Mouse (Mus musculus): ENCODE results near the gene Ptma. TPM values are rescaled to one million over a fixed set of nuclear protein-coding genes. Genes with fewer than 3 reads are reported as not detected.
A peak's percentile ranks its signal among the peaks of the same experiment; 100 is the strongest.

Gene Ptma
- polyA plus RNA-seq, 1 experiment from 2014 or later: 1,165 TPM

DNA sequence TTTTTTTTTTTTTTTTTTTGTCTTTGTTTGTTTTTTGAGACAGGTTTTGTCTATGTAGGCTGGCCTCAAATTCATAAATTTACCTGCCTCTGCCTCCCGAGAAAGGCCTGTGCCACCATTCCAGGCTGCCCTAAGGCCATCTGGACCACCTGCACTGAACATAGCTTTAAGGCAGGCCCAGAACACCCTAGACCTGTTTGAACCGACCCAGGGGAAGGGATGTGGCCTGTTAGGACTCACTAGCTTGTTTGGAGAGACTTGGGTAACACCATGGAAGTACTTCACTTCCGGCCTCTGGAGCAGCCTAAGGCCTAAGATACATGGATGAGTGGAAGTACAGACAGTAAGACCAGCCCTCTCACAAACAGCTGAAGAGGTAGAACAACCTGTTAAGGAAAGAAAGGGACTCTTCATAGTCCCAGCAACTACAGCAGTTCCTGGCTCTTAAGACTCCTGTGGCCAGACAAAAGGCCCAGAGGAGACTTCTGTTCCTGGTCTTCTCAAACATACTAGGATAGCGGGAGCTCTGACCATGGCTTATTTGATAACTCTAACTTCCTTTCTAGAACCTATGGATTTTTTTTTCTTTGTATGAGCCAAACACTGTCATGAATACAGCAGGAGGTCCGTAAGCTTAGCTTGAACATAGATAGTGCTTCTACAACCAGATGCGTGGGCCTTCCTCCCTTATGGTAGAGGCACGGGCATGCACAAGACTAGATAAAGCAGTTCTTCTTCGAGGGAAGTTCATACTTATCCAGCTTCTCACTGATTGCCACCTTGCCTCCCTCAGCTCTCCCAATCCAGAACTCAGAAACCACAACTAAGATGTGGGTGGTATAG, 2.5 kb upstream of the Ptma start:
- Histone ChIP-seq H3K36me3 (ENCODE audit: control insufficient read depth, insufficient read depth, low read length) (no peaks in the 10 kb centered on the region), H3K9ac (ENCODE audit: low read depth, low read length) (peak overlapping the region; percentile 55), H3K4me3 (ENCODE audit: low read length) (no peak overlapping the region), H3K4me1 (ENCODE audit: control insufficient read depth, insufficient read depth, low read depth, low read length) (peaks cover 15% of the 10 kb centered on the region), H3K27ac (ENCODE audit: low read depth, low read length) (peak overlapping the region; percentile 97), H3K9me3 (ENCODE audit: control insufficient read depth, low read length) (no peaks in the 10 kb centered on the region), H3K27me3 (replicated peaks; ENCODE audit: control insufficient read depth, insufficient read depth, low read length) (no peaks in the 10 kb centered on the region), H3K4me2 (ENCODE audit: low read length) (peak overlapping the region; percentile 91)
- no peak for ATAC-seq
- 92% methylated on average over 8 of the region's 8 CpGs for WGBS

DNA sequence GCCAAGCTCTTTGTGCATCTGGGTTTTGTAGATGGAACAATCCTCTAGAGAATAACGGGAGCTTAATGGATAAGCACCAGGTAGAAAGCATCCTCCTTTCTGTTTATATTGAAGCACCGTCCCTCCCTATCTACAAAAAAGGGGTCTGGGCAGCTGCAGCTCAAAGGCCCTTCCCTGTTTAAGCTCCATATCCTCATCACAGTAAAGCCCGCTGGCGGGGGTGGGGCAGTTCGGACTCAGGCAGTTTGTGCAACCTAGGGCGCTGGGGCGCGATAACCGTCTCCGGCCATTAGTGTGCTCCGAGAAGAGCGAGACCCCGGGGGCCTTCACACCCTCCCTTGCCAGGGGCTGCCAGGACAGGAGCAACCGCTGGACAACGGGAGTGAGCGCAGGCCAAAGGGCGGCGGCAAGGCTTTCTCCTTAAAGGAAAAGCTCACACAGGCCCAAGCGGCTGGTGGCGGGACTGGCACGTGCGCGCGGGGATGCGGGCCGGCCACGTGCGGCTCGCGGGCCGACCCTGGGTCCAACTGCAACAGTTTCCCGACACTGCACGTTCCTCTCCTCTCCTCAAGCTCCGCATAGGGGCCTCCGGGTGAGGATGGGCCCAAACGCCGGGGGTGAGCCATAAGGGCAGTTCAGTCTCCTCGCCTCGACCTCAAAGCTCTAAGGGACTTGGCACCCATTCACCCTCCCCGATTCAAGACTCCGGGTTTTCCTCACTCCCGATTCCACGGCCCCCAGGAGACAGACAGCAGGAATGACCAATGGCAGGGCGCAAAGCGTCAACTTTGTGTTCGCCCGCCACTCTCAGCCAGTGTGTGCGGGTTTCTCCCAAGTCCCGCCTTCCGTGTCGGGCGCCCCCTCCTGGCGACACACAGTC, 1.7 kb upstream of the Ptma start:
- H3K4me3 ChIP-seq (ENCODE audit: low read length): peak overlapping the region; percentile 96
- H3K4me2 ChIP-seq (ENCODE audit: low read length): peak overlapping the region; percentile 91
- 2% methylated on average over 36 of the region's 53 CpGs for WGBS
- no peaks in the 10 kb centered on the region for H3K36me3 ChIP-seq (ENCODE audit: control insufficient read depth, insufficient read depth, low read length)
- peaks cover 24% of the 10 kb centered on the region for H3K4me1 ChIP-seq (ENCODE audit: control insufficient read depth, insufficient read depth, low read depth, low read length)
- no peaks in the 10 kb centered on the region for H3K27me3 ChIP-seq (replicated peaks; ENCODE audit: control insufficient read depth, insufficient read depth, low read length)
- H3K9ac ChIP-seq (ENCODE audit: low read depth, low read length): peak overlapping the region; percentile 72
- no peaks in the 10 kb centered on the region for H3K9me3 ChIP-seq (ENCODE audit: control insufficient read depth, low read length)
- peak overlapping the region; percentile 97 for H3K27ac ChIP-seq (ENCODE audit: low read depth, low read length)
- peak; percentile 75 for ATAC-seq

GRCm38 (mm10) chr1:86525499-86526115, 919 bp upstream of the Ptma start:
- under 1% methylated on average over 44 of the region's 44 CpGs for WGBS
- peak; percentile 18 for ATAC-seq
- peak overlapping the region; percentile 91 for H3K4me2 ChIP-seq (ENCODE audit: low read length)

DNA sequence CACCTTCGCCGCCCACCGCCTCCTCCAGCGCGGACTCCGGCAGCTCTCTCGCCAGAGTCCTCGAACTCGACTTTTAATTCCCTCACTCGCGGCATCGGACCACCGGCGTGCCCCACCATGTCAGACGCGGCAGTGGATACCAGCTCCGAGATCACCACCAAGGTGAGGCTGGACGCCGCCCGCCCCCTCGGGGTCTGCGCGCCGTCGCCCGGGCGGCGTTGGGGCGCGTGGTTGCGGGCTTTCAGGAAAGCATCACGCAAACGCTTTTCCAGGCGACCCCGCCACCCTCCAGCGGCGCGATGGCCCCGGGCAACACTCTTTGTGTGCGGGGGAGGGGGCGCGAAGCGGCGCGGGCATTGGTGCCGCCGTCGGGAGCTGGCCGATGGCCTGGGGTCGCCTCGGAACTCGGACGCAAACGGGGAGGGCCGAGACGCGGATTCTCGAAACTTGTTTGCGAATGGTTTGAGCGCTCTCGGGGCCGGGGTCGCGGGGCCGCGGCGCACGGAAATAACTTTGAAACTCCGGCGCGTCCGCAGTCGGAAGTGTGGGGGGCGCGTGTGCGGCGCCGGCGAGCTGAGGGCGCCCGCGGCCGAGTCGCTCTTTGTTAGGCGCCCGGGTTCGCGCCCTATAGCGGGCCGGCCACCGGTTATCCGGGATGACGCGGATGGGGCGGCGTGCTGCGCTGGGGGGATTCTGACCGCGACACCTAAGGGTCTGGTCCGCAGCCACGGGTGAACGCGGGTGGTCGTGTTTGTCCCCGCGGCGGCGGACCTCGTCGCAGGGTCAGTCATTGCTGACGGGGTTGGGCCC, 468 bp downstream of the Ptma start:
- no peaks in the 10 kb centered on the region for H3K27me3 ChIP-seq (replicated peaks; ENCODE audit: control insufficient read depth, insufficient read depth, low read length)
- ATAC-seq: peak; percentile 6
- H3K27ac ChIP-seq (ENCODE audit: low read depth, low read length): peak overlapping the region; percentile 96
- peaks cover 7% of the 10 kb centered on the region for H3K36me3 ChIP-seq (ENCODE audit: control insufficient read depth, insufficient read depth, low read length)
- H3K9me3 ChIP-seq (ENCODE audit: control insufficient read depth, low read length): no peaks in the 10 kb centered on the region
- peak overlapping the region; percentile 99 for H3K9ac ChIP-seq (ENCODE audit: low read depth, low read length)
- peak overlapping the region; percentile 95; the same call in 1 of the 2 replicates for H3K4me2 ChIP-seq (ENCODE audit: low read length)
- H3K4me1 ChIP-seq (ENCODE audit: control insufficient read depth, insufficient read depth, low read depth, low read length): peaks cover 37% of the 10 kb centered on the region
- H3K4me3 ChIP-seq (ENCODE audit: low read length): peak overlapping the region; percentile 96
- under 1% methylated on average over 108 of the region's 111 CpGs for WGBS

More at GRCm38 (mm10) chr1:86525499-86526115, 919 bp upstream of the Ptma start:
- H3K9ac ChIP-seq (ENCODE audit: low read depth, low read length): peak overlapping the region; percentile 72
- peaks cover 24% of the 10 kb centered on the region for H3K4me1 ChIP-seq (ENCODE audit: control insufficient read depth, insufficient read depth, low read depth, low read length)
- H3K4me3 ChIP-seq (ENCODE audit: low read length): peak overlapping the region; percentile 96
- H3K27ac ChIP-seq (ENCODE audit: low read depth, low read length): peak overlapping the region; percentile 97
- H3K36me3 ChIP-seq (ENCODE audit: control insufficient read depth, insufficient read depth, low read length): peaks cover under 1% of the 10 kb centered on the region; the same call in 1 of the 2 replicates
- H3K9me3 ChIP-seq (ENCODE audit: control insufficient read depth, low read length): no peaks in the 10 kb centered on the region
- H3K27me3 ChIP-seq (replicated peaks; ENCODE audit: control insufficient read depth, insufficient read depth, low read length): no peaks in the 10 kb centered on the region

GRCm38 (mm10) chr1:86527599-86528486, 1.3 kb downstream of the Ptma start:
- ATAC-seq: no peak
- Histone ChIP-seq H3K4me1 (ENCODE audit: control insufficient read depth, insufficient read depth, low read depth, low read length) (peaks cover 38% of the 10 kb centered on the region), H3K27ac (ENCODE audit: low read depth, low read length) (peak overlapping the region; percentile 96)

GRCm38 (mm10) chr1:86528571-86529180, 2.1 kb downstream of the Ptma start:
- Histone ChIP-seq H3K4me3 (ENCODE audit: low read length) (peak overlapping the region; percentile 96), H3K36me3 (ENCODE audit: control insufficient read depth, insufficient read depth, low read length) (peaks cover 7% of the 10 kb centered on the region), H3K9me3 (ENCODE audit: control insufficient read depth, low read length) (no peaks in the 10 kb centered on the region), H3K4me2 (ENCODE audit: low read length) (peak overlapping the region; percentile 95), H3K9ac (ENCODE audit: low read depth, low read length) (peak overlapping the region; percentile 99), H3K4me1 (ENCODE audit: control insufficient read depth, insufficient read depth, low read depth, low read length) (peaks cover 38% of the 10 kb centered on the region), H3K27me3 (replicated peaks; ENCODE audit: control insufficient read depth, insufficient read depth, low read length) (no peaks in the 10 kb centered on the region), H3K27ac (ENCODE audit: low read depth, low read length) (peak overlapping the region; percentile 96)
- 0% methylated on average over 14 of the region's 15 CpGs for WGBS
- ATAC-seq: no peak

More at GRCm38 (mm10) chr1:86527599-86528486, 1.3 kb downstream of the Ptma start:
- Histone ChIP-seq H3K9ac (ENCODE audit: low read depth, low read length) (peak overlapping the region; percentile 99), H3K27me3 (replicated peaks; ENCODE audit: control insufficient read depth, insufficient read depth, low read length) (no peaks in the 10 kb centered on the region), H3K9me3 (ENCODE audit: control insufficient read depth, low read length) (no peaks in the 10 kb centered on the region), H3K36me3 (ENCODE audit: control insufficient read depth, insufficient read depth, low read length) (peaks cover 7% of the 10 kb centered on the region), H3K4me3 (ENCODE audit: low read length) (peak overlapping the region; percentile 96), H3K4me2 (ENCODE audit: low read length) (peak overlapping the region; percentile 95)
- under 1% methylated on average over 81 of the region's 89 CpGs for WGBS

DNA sequence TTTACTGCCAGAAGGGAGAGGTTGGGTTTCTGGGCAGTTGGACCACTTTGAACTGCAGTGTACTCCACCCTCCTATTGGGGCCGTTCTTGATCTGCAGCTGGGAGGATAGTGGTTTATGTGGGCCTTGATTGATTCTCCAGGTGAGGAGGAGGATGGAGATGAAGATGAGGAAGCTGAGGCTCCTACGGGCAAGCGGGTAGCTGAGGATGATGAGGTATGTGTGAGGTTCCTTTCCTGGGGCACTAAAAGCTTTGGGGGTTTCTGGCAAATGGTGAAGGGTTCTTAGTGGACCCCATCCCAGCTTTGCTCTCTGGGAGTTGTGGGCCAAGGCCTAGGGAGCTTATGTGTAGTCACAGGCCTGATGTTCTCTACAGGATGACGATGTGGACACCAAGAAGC, 3.1 kb downstream of the Ptma start:
- peak overlapping the region; percentile 99 for H3K9ac ChIP-seq (ENCODE audit: low read depth, low read length)

More for the DNA sequence above, 3.1 kb downstream of the Ptma start:
- H3K4me1 ChIP-seq (ENCODE audit: control insufficient read depth, insufficient read depth, low read depth, low read length): peaks cover 34% of the 10 kb centered on the region
- H3K27me3 ChIP-seq (replicated peaks; ENCODE audit: control insufficient read depth, insufficient read depth, low read length): no peaks in the 10 kb centered on the region
- 30% methylated on average over 4 of the region's 4 CpGs for WGBS
- H3K4me2 ChIP-seq (ENCODE audit: low read length): peak overlapping the region; percentile 95
- no peak for ATAC-seq
- peaks cover 7% of the 10 kb centered on the region for H3K36me3 ChIP-seq (ENCODE audit: control insufficient read depth, insufficient read depth, low read length)
- no peaks in the 10 kb centered on the region for H3K9me3 ChIP-seq (ENCODE audit: control insufficient read depth, low read length)
- H3K27ac ChIP-seq (ENCODE audit: low read depth, low read length): no peak overlapping the region; the same call in 1 of the 2 replicates
- H3K4me3 ChIP-seq (ENCODE audit: low read length): peak overlapping the region; percentile 96

Data from hindbrain, embryonic 16.5 days (tissue).